Mouse (Mus musculus) MEL (cell line): ENCODE data around the gene Hipk1. TPM values are rescaled to one million over a fixed set of nuclear protein-coding genes. Genes with fewer than 3 reads are reported as not detected.

Experiments used
- DNase-seq: peaks from one replicate; pipeline ENCODE4 v3.0.0; 2011; ENCODE audit warnings: low read depth, low spot score
- H3K27ac ChIP-seq: 2 replicates; pipeline ENCODE4 v1.5.1; 2012; ENCODE audit warnings: low read depth, mild to moderate bottlenecking, control low read depth, low read length, moderate library complexity; ENCODE audit not compliant: control insufficient read depth
- H3K27me3 ChIP-seq, 2 experiments: fragments of 150-350 bp in 1 of 2; sonication (generic) in 1 of 2; 2 replicates each; pipeline ENCODE4 v1.6.1; 2012; ENCODE audit warnings: low read length in 2 of 2, mild to moderate bottlenecking in 2 of 2, improper control_type of control experiment in 1 of 2, moderate library complexity in 1 of 2; ENCODE audit not compliant: insufficient read depth in 2 of 2, control insufficient read depth in 1 of 2
- H3K36me3 ChIP-seq, 2 experiments: 2 replicates each; pipeline ENCODE4 v1.6.1; 2012 to 2014; ENCODE audit warnings: low read length in 2 of 2, improper control_type of control experiment in 1 of 2, inconsistent platforms in 1 of 2, mild to moderate bottlenecking in 1 of 2; ENCODE audit not compliant: insufficient read depth in 2 of 2, control insufficient read depth in 1 of 2
- H3K4me1 ChIP-seq, 2 experiments: fragments of 150-350 bp in 1 of 2; sonication (generic) in 1 of 2; 2 replicates each; pipeline ENCODE4 v1.6.1; 2012; ENCODE audit warnings: low read length in 2 of 2, improper control_type of control experiment in 1 of 2, mild to moderate bottlenecking in 1 of 2; ENCODE audit not compliant: insufficient read depth in 2 of 2, control insufficient read depth in 1 of 2
- H3K4me3 ChIP-seq, 2 experiments: fragments of 150-350 bp in 1 of 2; sonication (generic) in 1 of 2; 2 replicates each; pipeline ENCODE4 v1.5.1; 2012; ENCODE audit warnings: low read depth in 2 of 2, low read length in 2 of 2, mild to moderate bottlenecking in 2 of 2, moderate library complexity in 2 of 2, control low read depth in 1 of 2, improper control_type of control experiment in 1 of 2; ENCODE audit not compliant: control insufficient read depth in 1 of 2, insufficient read depth in 1 of 2
- H3K79me2 ChIP-seq: 2 replicates; pipeline ENCODE4 v1.6.1; 2012; ENCODE audit warnings: mild to moderate bottlenecking, low read length, moderate library complexity; ENCODE audit not compliant: control insufficient read depth, poor library complexity, insufficient read depth
- H3K9ac ChIP-seq: 2 replicates; pipeline ENCODE4 v1.6.1; 2012; ENCODE audit warnings: low read depth, mild to moderate bottlenecking, control low read depth, low read length, moderate library complexity; ENCODE audit not compliant: control insufficient read depth, poor library complexity, severe bottlenecking
- H3K9me3 ChIP-seq: fragments of 150-350 bp; sonication (generic); replicated peaks from 2 replicates; pipeline ENCODE4 v1.6.1; 2012; ENCODE audit warnings: mild to moderate bottlenecking, low read length, improper control_type of control experiment, moderate library complexity; ENCODE audit not compliant: insufficient read depth
- BHLHE40 ChIP-seq: IDR thresholded peaks from 2 replicates; pipeline ENCODE4 v1.6.1; 2012; ENCODE audit warnings: low read depth, mild to moderate bottlenecking, inconsistent platforms, low read length, improper control_type of control experiment, borderline replicate concordance
- CHD2 ChIP-seq: IDR thresholded peaks from 2 replicates; pipeline ENCODE4 v1.6.1; 2011; ENCODE audit warnings: low read length, improper control_type of control experiment
- E2F4 ChIP-seq: IDR thresholded peaks from 2 replicates; pipeline ENCODE4 v1.6.1; 2011; ENCODE audit warnings: low read depth, low read length, improper control_type of control experiment, borderline replicate concordance
- ELF1 ChIP-seq: IDR thresholded peaks from 2 replicates; pipeline ENCODE4 v1.6.1; 2014; ENCODE audit warnings: low read depth, mild to moderate bottlenecking, inconsistent platforms, low read length, improper control_type of control experiment, moderate library complexity
- ETS1 ChIP-seq: IDR thresholded peaks from 2 replicates; pipeline ENCODE4 v1.6.1; 2012; ENCODE audit warnings: low read depth, mild to moderate bottlenecking, inconsistent platforms, low read length, improper control_type of control experiment, moderate library complexity
- GABPA ChIP-seq: IDR thresholded peaks from 2 replicates; pipeline ENCODE4 v1.6.1; 2012; ENCODE audit warnings: low read depth, mild to moderate bottlenecking, inconsistent platforms, low read length, improper control_type of control experiment, moderate library complexity
- JUND ChIP-seq: IDR thresholded peaks from 2 replicates; pipeline ENCODE4 v1.6.1; 2011; ENCODE audit warnings: low read depth, mild to moderate bottlenecking, improper control_type of control experiment, low read length
- KAT2A ChIP-seq: conservative IDR thresholded peaks from 2 replicates; pipeline ENCODE4 v1.6.1; 2012; ENCODE audit warnings: low read depth, low read length, improper control_type of control experiment, inconsistent platforms
- MAFK ChIP-seq: IDR thresholded peaks from 2 replicates; pipeline ENCODE4 v1.6.1; 2011; ENCODE audit warnings: low read depth, mild to moderate bottlenecking, low read length, improper control_type of control experiment, borderline replicate concordance
- MAZ ChIP-seq: IDR thresholded peaks from 2 replicates; pipeline ENCODE4 v1.6.1; 2012; ENCODE audit warnings: low read depth, mild to moderate bottlenecking, inconsistent platforms, low read length, improper control_type of control experiment
- MEF2A ChIP-seq: IDR thresholded peaks from 2 replicates; pipeline ENCODE4 v1.6.1; 2014; ENCODE audit warnings: low read depth, mild to moderate bottlenecking, inconsistent platforms, low read length, improper control_type of control experiment; ENCODE audit not compliant: poor library complexity, insufficient replicate concordance, severe bottlenecking; ENCODE audit errors: extremely low read depth
- MXI1 ChIP-seq: IDR thresholded peaks from 2 replicates; pipeline ENCODE4 v1.6.1; 2011; ENCODE audit warnings: mild to moderate bottlenecking, low read depth, low read length, improper control_type of control experiment
- MYB ChIP-seq: IDR thresholded peaks from 2 replicates; pipeline ENCODE4 v1.6.1; 2011; ENCODE audit warnings: mild to moderate bottlenecking, low read depth, low read length, improper control_type of control experiment
- MYC ChIP-seq: IDR thresholded peaks from 2 replicates; pipeline ENCODE4 v1.6.1; 2011; ENCODE audit warnings: low read depth, mild to moderate bottlenecking, low read length, improper control_type of control experiment, moderate library complexity
- NELFE ChIP-seq: IDR thresholded peaks from 2 replicates; pipeline ENCODE4 v1.6.1; 2011; ENCODE audit warnings: low read depth, low read length, improper control_type of control experiment
- POLR2A ChIP-seq, 2 experiments: IDR thresholded peaks; 2 replicates each; pipeline ENCODE4 v1.6.1; 2011 to 2012; ENCODE audit warnings: low read length in 2 of 2, mild to moderate bottlenecking in 2 of 2, control low read depth in 1 of 2, improper control_type of control experiment in 1 of 2, low read depth in 1 of 2, moderate library complexity in 1 of 2; ENCODE audit not compliant: control insufficient read depth in 1 of 2, insufficient read depth in 1 of 2, poor library complexity in 1 of 2
- POLR2AphosphoS5 ChIP-seq: IDR thresholded peaks from 2 replicates; pipeline ENCODE4 v1.6.1; 2012; ENCODE audit warnings: low read depth, borderline replicate concordance, mild to moderate bottlenecking, inconsistent platforms, low read length, moderate library complexity, mixed read lengths
- RCOR1 ChIP-seq: IDR thresholded peaks from 2 replicates; pipeline ENCODE4 v1.6.1; 2012; ENCODE audit warnings: low read depth, mild to moderate bottlenecking, inconsistent platforms, low read length, improper control_type of control experiment
- SMC3 ChIP-seq: IDR thresholded peaks from 2 replicates; pipeline ENCODE4 v1.6.1; 2011; ENCODE audit warnings: low read depth, low read length, improper control_type of control experiment
- TAL1 ChIP-seq: IDR thresholded peaks from 2 replicates; pipeline ENCODE4 v1.6.1; 2012; ENCODE audit warnings: mild to moderate bottlenecking, inconsistent platforms, low read length, moderate library complexity, mixed read lengths
- TCF12 ChIP-seq: IDR thresholded peaks from 2 replicates; pipeline ENCODE4 v1.6.1; 2014; ENCODE audit warnings: low read depth, mild to moderate bottlenecking, inconsistent platforms, low read length, improper control_type of control experiment, moderate library complexity
- UBTF ChIP-seq: IDR thresholded peaks from 2 replicates; pipeline ENCODE4 v1.6.1; 2012; ENCODE audit warnings: low read depth, mild to moderate bottlenecking, inconsistent platforms, low read length, improper control_type of control experiment, moderate library complexity, borderline replicate concordance; ENCODE audit not compliant: insufficient read depth
- USF1 ChIP-seq: IDR thresholded peaks from 2 replicates; pipeline ENCODE4 v1.6.1; 2014; ENCODE audit warnings: low read depth, mild to moderate bottlenecking, inconsistent platforms, low read length, improper control_type of control experiment, moderate library complexity
- ZKSCAN1 ChIP-seq: IDR thresholded peaks from 2 replicates; pipeline ENCODE4 v1.6.1; 2012; ENCODE audit warnings: low read depth, mild to moderate bottlenecking, inconsistent platforms, low read length, improper control_type of control experiment, moderate library complexity
- polyA plus RNA-seq, 2 experiments: library from polyadenylated mRNA; stranded (reverse) in 1 of 2; unstranded in 1 of 2; fragments of >175 nt in 1 of 2; fragments of >200 nt in 1 of 2; gene quantifications; 2 replicates each; pipeline versions ENCODE4 v1.2.1 to v1.2.4; 2012; ENCODE audit warnings: low replicate concordance in 2 of 2, low read depth in 1 of 2; ENCODE audit not compliant: insufficient read length in 2 of 2, insufficient read depth in 1 of 2, missing spikeins in 1 of 2
- total RNA-seq: library from RNA; depleted of rRNA; stranded (reverse); fragments of 300-350 nt; gene quantifications from 2 replicates; pipeline ENCODE4 v1.2.3, GENCODE M21; 2012

The Hipk1 gene
- total and polyA plus RNA-seq, 3 experiments = 16.7 to 28.7 TPM; not detected in 1

- no peaks in the 10 kb centered on the region for H3K27me3 ChIP-seq
- TF ChIP-seq SMC3 = no peak
- TF ChIP-seq USF1 = no peak
- TF ChIP-seq ELF1 = no peak
- TF ChIP-seq KAT2A = no peak
- TF ChIP-seq ETS1 = no peak
- no peak for TF ChIP-seq MYB
- no peak for TF ChIP-seq POLR2AphosphoS5
- no peak for TF ChIP-seq POLR2A (IDR thresholded peaks at IDR 0.05; ENCODE audit: control insufficient read depth in 1 of 2, insufficient read depth in 1 of 2, low read depth in 1 of 2, low read length in 2 of 2, poor library complexity in 1 of 2)
- no peak for TF ChIP-seq GABPA
- no peak for TF ChIP-seq MAFK
- no peak for TF ChIP-seq ZKSCAN1
- no peak for TF ChIP-seq TCF12
- no peak overlapping the region for H3K27ac ChIP-seq
- no peaks in the 10 kb centered on the region for H3K79me2 ChIP-seq
- peaks cover 6 to 10% of the 10 kb centered on the region in 2 experiments for H3K4me1 ChIP-seq
- no peak overlapping the region for H3K4me3 ChIP-seq
- H3K9ac ChIP-seq = no peak overlapping the region
- peaks cover 0 to 15% of the 10 kb centered on the region in 2 experiments; a peak in 2 of 4 replicates for H3K36me3 ChIP-seq
- no peak for DNase-seq
- no peaks in the 10 kb centered on the region for H3K9me3 ChIP-seq
These were observed 44.0 kb upstream of the Hipk1 start for GRCm38 (mm10) chr3:103835272-103835950.

DNA sequence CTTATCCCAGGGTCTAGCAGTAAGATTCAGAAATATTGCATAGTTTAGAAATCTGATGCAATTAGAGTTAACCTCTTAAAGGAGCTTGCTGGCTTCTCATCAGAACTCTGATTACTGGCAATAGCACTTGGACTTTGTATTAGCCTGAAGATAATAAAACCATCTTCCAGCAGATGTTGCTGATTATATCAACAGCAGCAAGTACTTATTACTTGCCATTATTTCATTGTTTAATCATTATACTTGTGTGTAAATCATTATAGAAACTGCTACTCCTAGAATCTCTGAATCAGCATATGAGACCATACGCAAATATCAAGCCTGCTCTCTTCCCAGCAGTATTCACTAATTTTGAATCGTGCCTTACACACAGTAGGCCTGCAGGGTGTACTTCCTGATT is 42.6 kb upstream of the Hipk1 start:
- no peak overlapping the region for H3K27ac ChIP-seq
- H3K4me3 ChIP-seq = no peak overlapping the region
- no peak for DNase-seq
- H3K36me3 ChIP-seq = peaks cover 0 to 15% of the 10 kb centered on the region in 2 experiments; a peak in 2 of 4 replicates
- H3K9me3 ChIP-seq = no peaks in the 10 kb centered on the region
- H3K79me2 ChIP-seq = no peaks in the 10 kb centered on the region
- no peak overlapping the region for H3K9ac ChIP-seq
- TF ChIP-seq CHD2 = no peak
- no peak for TF ChIP-seq MEF2A
- no peak for TF ChIP-seq E2F4
- TF ChIP-seq ETS1 = no peak
- TF ChIP-seq NELFE = no peak
- no peak for TF ChIP-seq RCOR1
- TF ChIP-seq BHLHE40 = no peak
- TF ChIP-seq KAT2A = no peak
- TF ChIP-seq SMC3 = no peak
- no peak for TF ChIP-seq UBTF
- no peak for TF ChIP-seq JUND
- no peak for TF ChIP-seq MYC
- TF ChIP-seq MAZ = no peak
- no peak for TF ChIP-seq ELF1
- TF ChIP-seq MXI1 = no peak
- TF ChIP-seq USF1 = no peak
- no peak for TF ChIP-seq TAL1
- H3K27me3 ChIP-seq = no peaks in the 10 kb centered on the region
- peaks cover 6 to 10% of the 10 kb centered on the region in 2 experiments for H3K4me1 ChIP-seq
